Mouse (Mus musculus) forebrain, embryonic 10.5 days (tissue): Measurements from ENCODE around the gene Dscam. TPM values are rescaled to one million over a fixed set of nuclear protein-coding genes. Genes with fewer than 3 reads are reported as not detected.

Experiments
- DNase-seq: peaks from one replicate; pipeline ENCODE4 v3.0.0-alpha.2; 2017; ENCODE audit warnings: low spot score; ENCODE audit errors: extremely low spot score
- H3K27ac ChIP-seq: fragments of 300-500 bp; sonication (generic); 2 replicates; pipeline ENCODE4 v1.5.1; 2016; ENCODE audit warnings: mild to moderate bottlenecking
- H3K27me3 ChIP-seq: fragments of 300-500 bp; sonication (generic); 2 replicates; pipeline ENCODE4 v1.6.1; 2016; ENCODE audit warnings: mild to moderate bottlenecking; ENCODE audit not compliant: poor library complexity, severe bottlenecking
- H3K36me3 ChIP-seq: fragments of 300-500 bp; sonication (generic); replicated peaks from 2 replicates; pipeline ENCODE4 v1.6.1; 2016; ENCODE audit warnings: mild to moderate bottlenecking, moderate library complexity
- H3K4me1 ChIP-seq: fragments of 300-500 bp; sonication (generic); 2 replicates; pipeline ENCODE4 v1.6.1; 2016
- H3K4me3 ChIP-seq: fragments of 300-500 bp; sonication (generic); 2 replicates; pipeline ENCODE4 v1.5.1; 2016; ENCODE audit warnings: mild to moderate bottlenecking, moderate library complexity
- H3K9me3 ChIP-seq: fragments of 300-500 bp; sonication (generic); 2 replicates; pipeline ENCODE4 v1.6.1; 2016; ENCODE audit warnings: mild to moderate bottlenecking, moderate library complexity
- WGBS: fragments of 180-500 bp; shearing (Covaris S2); methylation state at CpG from one replicate; pipeline ENCODE4 v1.1.7; 2016; 5-methylcytosine and 5-hydroxymethylcytosine counted together
- polyA plus RNA-seq: library from polyadenylated mRNA; unstranded; fragments of >200 nt; fragmentation: Nextera tagmentation; extraction: Ambion mirVana; gene quantifications from 2 replicates; pipeline ENCODE4 v1.2.1, GENCODE M21; 2016

The Dscam gene
- polyA plus RNA-seq, 1 experiment from 2014 or later = 0.21 TPM

DNA sequence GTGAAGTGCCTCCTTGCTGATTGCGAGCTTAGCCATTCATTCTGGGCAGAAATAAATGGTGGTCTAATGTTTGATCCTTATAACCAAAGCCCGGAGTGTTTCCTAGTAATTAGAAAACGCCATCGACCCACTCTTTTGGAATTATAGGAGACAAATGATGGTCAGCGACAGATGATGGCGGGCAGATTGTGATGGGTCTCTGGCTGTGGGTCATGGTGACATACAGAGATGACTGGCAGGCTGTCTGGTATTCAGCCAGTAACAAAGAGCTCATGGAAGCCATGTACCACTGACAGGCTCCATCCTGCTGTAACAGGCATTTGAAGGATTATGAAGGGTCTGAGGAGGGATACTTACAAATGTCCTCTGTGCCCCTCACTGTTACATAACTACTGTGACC lies 549.7 kb downstream of the Dscam start:
- Histone ChIP-seq H3K27ac (no peak overlapping the region), H3K27me3 (no peaks in the 10 kb centered on the region), H3K9me3 (no peaks in the 10 kb centered on the region), H3K4me1 (peaks cover 7% of the 10 kb centered on the region; the same call in 1 of the 2 replicates), H3K36me3 (no peaks in the 10 kb centered on the region), H3K4me3 (no peak overlapping the region)
- no peak for DNase-seq
- WGBS = 96% methylated on average over 6 of the region's 6 CpGs

DNA sequence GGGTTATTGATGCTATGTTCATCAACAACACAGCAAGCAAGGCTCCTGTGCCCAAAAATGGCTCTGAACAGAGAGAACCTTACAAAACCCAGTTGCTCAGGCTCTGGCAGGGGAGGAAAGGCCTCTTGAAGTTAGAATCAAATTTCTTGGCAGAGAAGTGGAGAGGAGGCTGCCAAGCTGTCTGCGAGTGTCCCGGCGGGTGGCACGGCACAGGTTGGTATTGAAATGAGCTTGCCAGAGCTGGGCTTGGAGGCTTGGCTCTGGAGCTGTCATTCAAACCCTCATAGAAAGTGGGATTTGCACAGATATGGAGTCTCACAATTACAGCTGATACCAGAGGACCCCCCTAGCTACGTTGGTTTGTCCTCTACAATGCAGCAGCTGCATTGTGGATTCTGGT lies 550.1 kb downstream of the Dscam start:
- DNase-seq = no peak
- H3K4me1 ChIP-seq = peaks cover 7% of the 10 kb centered on the region; the same call in 1 of the 2 replicates
- WGBS = 92% methylated on average over 5 of the region's 5 CpGs
- no peaks in the 10 kb centered on the region for H3K9me3 ChIP-seq
- H3K4me3 ChIP-seq = no peak overlapping the region
- no peak overlapping the region for H3K27ac ChIP-seq
- no peaks in the 10 kb centered on the region for H3K36me3 ChIP-seq
- no peaks in the 10 kb centered on the region for H3K27me3 ChIP-seq

DNA sequence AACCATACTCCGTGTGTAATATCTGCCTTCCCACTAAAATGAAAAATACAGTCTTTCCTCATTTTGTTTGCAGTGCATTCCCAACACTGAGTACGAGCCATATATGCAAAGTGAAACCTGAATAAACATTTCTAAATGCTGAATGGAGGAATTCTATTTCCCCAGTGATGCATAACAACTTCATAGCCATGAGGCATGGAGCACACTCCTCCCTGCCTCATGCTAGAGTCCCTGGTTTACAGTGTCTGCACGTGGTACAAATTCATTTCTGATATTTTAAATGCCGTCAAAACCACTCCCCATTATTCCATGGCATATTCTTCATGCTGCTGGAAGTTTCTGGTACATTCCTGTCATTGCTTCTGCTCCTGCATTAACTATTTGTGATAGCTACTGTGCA lies 552.8 kb downstream of the Dscam start:
- WGBS = 88% methylated on average over 4 of the region's 4 CpGs
- H3K36me3 ChIP-seq = no peaks in the 10 kb centered on the region
- no peak overlapping the region for H3K4me3 ChIP-seq
- H3K4me1 ChIP-seq = peaks cover 4% of the 10 kb centered on the region
- DNase-seq = no peak
- no peaks in the 10 kb centered on the region for H3K27me3 ChIP-seq
- no peaks in the 10 kb centered on the region for H3K9me3 ChIP-seq
- H3K27ac ChIP-seq = no peak overlapping the region

DNA sequence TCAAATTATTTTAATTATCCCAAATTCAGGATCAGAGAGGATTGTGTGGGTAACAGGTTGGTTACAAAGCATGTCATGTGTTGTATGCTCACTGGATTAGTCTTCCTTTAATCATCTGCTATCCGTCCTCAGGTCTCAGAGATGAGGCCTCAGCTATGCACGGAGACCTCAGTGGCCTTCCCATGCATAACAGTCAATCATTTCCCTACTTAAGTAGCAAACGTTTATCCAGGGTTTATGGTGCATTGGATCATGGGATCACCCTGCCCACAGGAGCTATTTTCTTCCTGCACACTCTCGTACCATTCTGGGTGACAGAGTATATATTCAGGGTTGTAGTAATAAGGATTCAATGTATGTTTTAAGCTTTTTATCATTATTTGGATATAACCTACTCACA lies 557.3 kb downstream of the Dscam start:
- no peak overlapping the region for H3K4me3 ChIP-seq
- H3K4me1 ChIP-seq = peaks cover 17% of the 10 kb centered on the region
- H3K9me3 ChIP-seq = no peaks in the 10 kb centered on the region
- no peaks in the 10 kb centered on the region for H3K27me3 ChIP-seq
- H3K36me3 ChIP-seq = no peaks in the 10 kb centered on the region
- H3K27ac ChIP-seq = no peak overlapping the region
- WGBS = 76% methylated on average over 4 of the region's 4 CpGs
- DNase-seq = no peak

DNA sequence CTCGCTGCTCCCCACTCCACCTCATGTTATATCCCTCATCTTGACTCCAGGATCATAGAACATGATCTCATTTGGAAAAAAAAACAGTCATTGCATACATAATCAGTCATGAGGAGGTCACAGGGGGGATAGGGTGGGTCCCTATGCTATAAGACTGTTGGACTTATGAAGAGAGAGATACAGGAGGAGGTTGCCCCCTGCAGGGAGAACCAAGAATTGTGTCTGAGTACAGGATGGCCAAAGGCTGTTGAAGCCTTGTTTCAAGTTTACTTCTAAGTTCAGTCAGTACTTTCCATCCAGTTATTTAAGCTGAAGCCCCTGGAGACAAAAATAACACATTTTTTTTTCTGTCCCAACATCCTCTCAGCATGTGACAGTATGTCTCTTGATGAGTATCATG lies 559.7 kb downstream of the Dscam start:
- DNase-seq = peak; percentile 20
- no peaks in the 10 kb centered on the region for H3K36me3 ChIP-seq
- H3K9me3 ChIP-seq = no peaks in the 10 kb centered on the region
- H3K27ac ChIP-seq = no peak overlapping the region
- H3K4me3 ChIP-seq = no peak overlapping the region
- no peaks in the 10 kb centered on the region for H3K27me3 ChIP-seq
- H3K4me1 ChIP-seq = peaks cover 17% of the 10 kb centered on the region
- 81% methylated on average over 1 of the region's 1 CpGs for WGBS

DNA sequence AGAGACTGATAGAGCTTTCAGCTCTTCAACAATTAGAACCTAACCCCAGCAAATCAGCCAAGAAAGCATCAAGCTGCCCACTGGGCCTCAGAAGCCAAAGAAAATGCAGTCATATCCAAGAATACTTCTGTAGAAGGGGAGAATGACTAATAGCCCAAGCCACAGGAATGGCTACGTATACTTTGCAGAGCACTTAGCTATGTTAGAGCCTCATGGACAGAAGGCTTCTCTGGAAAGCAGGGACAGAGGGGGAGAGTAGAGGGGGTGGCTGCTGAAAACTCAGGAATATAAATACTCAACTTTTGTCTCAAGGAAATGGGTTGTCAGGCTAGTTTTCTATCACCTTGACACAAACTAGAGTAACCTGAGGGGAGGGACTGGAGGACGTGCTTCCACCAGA lies 568.3 kb downstream of the Dscam start:
- Histone ChIP-seq H3K9me3 (no peaks in the 10 kb centered on the region), H3K27ac (no peak overlapping the region), H3K4me1 (no peaks in the 10 kb centered on the region), H3K36me3 (no peaks in the 10 kb centered on the region), H3K27me3 (no peaks in the 10 kb centered on the region), H3K4me3 (no peak overlapping the region)
- 71% methylated on average over 2 of the region's 2 CpGs for WGBS
- DNase-seq = no peak

DNA sequence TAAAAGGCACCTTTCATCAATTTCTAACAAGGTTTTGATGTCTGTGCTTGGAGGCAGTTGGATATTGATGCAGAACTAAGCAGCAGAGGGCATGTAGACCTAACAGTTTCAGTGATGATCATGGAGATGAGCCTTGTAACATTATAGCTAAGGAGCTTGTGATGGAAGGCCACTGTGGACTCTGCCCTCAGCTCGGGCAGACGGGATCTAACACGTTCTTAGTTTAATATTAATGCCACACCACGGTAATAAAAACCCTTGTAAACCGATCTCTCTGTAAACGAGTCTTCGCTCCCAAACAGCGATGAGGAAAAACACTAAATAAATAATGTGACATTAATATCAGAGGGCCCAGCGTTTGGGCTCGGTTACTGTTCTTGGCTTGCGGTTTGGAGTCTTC lies 569.8 kb downstream of the Dscam start:
- Histone ChIP-seq H3K36me3 (no peaks in the 10 kb centered on the region), H3K9me3 (no peaks in the 10 kb centered on the region), H3K27me3 (no peaks in the 10 kb centered on the region), H3K27ac (no peak overlapping the region), H3K4me3 (no peak overlapping the region), H3K4me1 (no peaks in the 10 kb centered on the region)
- no peak for DNase-seq
- 91% methylated on average over 11 of the region's 11 CpGs for WGBS

DNA sequence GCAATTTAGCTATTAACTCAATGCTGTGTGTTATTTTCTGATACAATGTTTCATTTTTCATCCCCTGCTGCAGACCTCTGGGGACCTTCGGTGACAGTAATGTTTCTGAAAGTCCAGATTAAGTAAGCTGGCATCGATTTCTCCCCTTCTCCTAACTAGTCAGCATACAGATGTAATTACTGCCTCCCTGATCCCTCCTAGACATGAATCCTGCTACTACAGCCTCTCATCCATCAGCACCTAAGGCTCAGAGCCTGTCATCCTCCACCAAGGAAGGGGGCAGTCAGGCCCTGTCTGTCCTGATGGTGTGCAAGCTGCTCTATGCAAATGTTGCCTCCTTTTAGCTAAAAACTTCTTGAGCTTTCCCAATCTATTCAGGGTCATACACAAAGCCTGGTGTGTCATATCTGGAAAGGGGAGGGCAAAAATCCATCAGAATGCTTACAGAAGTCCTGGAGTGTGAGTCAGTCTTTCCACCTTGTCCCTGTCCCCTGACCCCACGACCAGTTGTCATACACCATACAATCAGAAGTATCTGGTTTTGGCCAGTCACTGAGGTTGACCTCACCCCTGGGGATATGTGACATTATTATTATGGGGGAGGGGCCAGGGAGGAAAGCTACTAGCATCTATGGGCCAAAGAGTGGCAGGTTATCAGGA lies 571.0 kb downstream of the Dscam start:
- Histone ChIP-seq H3K4me1 (no peaks in the 10 kb centered on the region), H3K36me3 (no peaks in the 10 kb centered on the region), H3K27me3 (no peaks in the 10 kb centered on the region), H3K4me3 (no peak overlapping the region), H3K27ac (no peak overlapping the region), H3K9me3 (no peaks in the 10 kb centered on the region)
- WGBS = 90% methylated on average over 3 of the region's 3 CpGs
- no peak for DNase-seq

DNA sequence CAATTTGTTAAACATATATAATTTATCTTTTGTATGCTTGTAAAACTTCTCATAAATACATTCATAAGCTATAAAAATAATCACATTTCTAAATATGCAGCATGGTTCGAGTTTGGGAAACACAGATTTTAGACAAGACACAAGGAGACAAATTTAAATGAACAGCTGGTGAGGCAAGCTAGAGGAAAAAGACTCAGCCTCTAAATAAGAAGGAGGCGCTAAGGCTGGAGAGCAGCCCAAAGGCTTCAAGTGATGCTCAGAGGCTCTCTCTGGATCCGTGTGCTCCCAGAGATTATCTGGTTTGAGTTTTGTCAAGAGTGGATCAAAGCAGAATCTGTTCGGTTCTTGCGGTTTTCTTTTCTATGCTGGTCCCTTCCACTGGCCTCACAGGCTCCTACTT lies 594.7 kb downstream of the Dscam start:
- no peaks in the 10 kb centered on the region for H3K4me1 ChIP-seq
- H3K36me3 ChIP-seq = no peaks in the 10 kb centered on the region
- WGBS = 95% methylated on average over 5 of the region's 5 CpGs
- no peaks in the 10 kb centered on the region for H3K9me3 ChIP-seq
- DNase-seq = no peak
- no peaks in the 10 kb centered on the region for H3K27me3 ChIP-seq
- no peak overlapping the region for H3K27ac ChIP-seq
- no peak overlapping the region for H3K4me3 ChIP-seq

DNA sequence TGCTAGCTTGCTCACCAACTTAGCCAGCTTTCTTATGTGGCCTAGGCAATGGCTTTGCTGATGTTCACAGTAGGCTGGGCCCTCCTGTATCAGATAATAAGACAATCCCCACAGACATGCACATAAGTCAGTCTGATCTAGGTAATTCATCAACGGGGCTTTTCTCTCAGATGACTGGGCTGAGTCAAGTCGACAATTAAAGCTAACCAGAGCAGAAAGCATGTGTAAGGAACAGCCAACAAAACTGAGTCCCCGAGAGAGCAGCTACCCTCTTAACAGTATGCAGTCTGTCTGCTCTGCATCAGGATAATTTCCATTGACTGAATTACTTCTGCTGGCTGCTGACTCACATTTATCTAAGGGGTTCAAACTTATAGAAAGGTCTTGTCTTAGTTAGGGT lies 603.1 kb downstream of the Dscam start:
- DNase-seq = no peak
- WGBS = 81% methylated on average over 3 of the region's 3 CpGs

DNA sequence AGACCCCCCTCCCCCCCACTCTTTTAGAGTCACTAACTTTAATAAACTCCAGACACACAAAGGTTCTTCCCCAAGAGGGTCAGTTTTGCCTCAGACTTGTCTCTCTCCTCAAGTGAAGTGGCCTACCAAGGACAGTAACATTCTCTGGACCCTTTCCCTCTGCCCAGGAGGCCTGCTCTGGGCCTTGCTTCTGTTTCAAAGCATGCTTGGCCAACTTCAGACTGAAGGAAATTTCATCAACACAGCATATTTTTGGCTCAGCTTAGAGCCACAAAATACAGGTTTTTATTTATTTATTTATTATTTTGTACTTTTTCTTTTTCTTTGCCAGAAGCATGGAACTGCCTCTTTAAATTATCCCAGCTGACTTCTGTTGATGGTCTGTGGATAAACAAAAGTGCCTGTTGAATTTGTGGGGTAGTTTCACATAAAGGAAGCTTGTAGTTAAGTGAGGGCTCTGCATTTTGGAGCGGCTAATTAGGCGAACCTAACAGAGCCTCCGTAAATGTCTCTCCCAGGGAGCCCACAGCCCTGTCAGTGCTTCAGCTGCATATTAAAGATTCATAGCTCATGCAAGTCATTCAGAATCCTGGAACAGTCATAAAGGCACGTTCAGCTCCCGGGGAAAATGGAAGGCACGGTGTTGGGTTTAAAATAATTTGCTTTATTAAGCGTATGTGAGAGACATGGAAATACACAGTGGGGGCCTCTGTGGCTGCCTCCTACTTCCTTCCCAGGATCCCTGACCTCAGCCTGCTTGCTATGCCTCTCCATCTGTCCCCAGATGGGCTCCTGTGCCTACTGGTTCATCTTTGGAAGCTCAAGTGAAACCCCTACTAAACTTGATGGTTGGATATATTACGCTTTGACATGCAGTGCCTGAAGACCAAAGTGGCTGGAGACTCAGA lies 606.9 kb downstream of the Dscam start:
- 73% methylated on average over 8 of the region's 8 CpGs for WGBS
- DNase-seq = no peak
- Histone ChIP-seq H3K27ac (no peak overlapping the region), H3K27me3 (no peaks in the 10 kb centered on the region), H3K4me1 (peaks cover 15% of the 10 kb centered on the region), H3K9me3 (no peaks in the 10 kb centered on the region), H3K4me3 (no peak overlapping the region), H3K36me3 (no peaks in the 10 kb centered on the region)

More for the DNA sequence above, 603.1 kb downstream of the Dscam start:
- Histone ChIP-seq H3K36me3 (no peaks in the 10 kb centered on the region), H3K27ac (no peak overlapping the region), H3K9me3 (no peaks in the 10 kb centered on the region), H3K4me1 (peaks cover 12% of the 10 kb centered on the region), H3K27me3 (no peaks in the 10 kb centered on the region), H3K4me3 (no peak overlapping the region)

DNA sequence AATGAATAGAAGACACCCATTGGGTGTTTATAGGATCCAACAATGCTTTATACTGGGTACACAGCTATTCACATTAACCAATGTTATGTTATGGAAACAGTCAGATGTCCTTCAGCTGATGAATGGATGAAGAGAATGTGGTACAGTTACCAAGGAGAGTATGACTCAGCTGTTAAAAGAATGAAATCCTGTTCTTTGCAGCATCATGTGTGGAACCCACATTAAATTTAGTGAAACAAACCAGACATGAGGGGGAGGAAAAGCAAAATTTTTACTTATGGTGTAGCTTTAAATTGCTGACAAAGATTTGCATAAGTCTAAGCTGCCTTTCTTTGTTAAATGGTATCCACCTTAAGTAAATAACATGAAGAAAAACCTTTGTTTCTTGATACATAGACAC lies 610.8 kb downstream of the Dscam start:
- no peak overlapping the region for H3K4me3 ChIP-seq
- no peaks in the 10 kb centered on the region for H3K27me3 ChIP-seq
- no peak for DNase-seq
- H3K27ac ChIP-seq = no peak overlapping the region
- H3K36me3 ChIP-seq = no peaks in the 10 kb centered on the region
- no peaks in the 10 kb centered on the region for H3K9me3 ChIP-seq
- peaks cover 15% of the 10 kb centered on the region for H3K4me1 ChIP-seq

DNA sequence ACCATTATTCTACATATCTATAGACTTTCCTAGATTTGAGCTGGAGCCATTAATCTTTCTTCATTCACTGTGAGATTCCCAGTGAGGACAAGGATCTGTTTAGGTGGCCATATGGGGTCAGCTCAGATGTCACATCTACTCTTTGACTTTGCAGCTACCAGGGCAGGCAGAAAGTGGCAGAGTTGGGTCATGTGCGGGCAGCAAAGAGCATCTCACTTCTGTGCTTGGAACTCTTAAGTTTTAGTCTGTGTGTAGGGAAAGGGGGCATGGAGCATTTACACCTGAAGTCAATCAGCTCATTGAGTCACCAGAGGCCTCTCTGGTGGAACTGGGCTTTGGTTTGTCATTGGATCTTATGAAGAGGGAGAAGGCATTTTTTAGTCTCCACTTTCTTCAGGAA lies 612.2 kb downstream of the Dscam start:
- 94% methylated on average over 1 of the region's 1 CpGs for WGBS
- no peaks in the 10 kb centered on the region for H3K27me3 ChIP-seq
- no peak overlapping the region for H3K4me3 ChIP-seq
- H3K27ac ChIP-seq = no peak overlapping the region
- no peaks in the 10 kb centered on the region for H3K36me3 ChIP-seq
- H3K9me3 ChIP-seq = no peaks in the 10 kb centered on the region
- H3K4me1 ChIP-seq = peaks cover 6% of the 10 kb centered on the region; the same call in 1 of the 2 replicates
- no peak for DNase-seq
